Mouse (Mus musculus) skeletal muscle tissue, adult 2 months (tissue): ENCODE measurements around the gene Marcks.
A peak's percentile ranks its signal among the peaks of the same experiment; 100 is the strongest.
"Not testable (repeated sequence)": the region's sequence is repeated elsewhere in the genome, so short reads cannot be mapped to it uniquely, and the experiment has no call there.

Experiments used
- DNase-seq: peaks from one replicate; pipeline ENCODE4 v3.0.0-alpha.2; 2012; ENCODE audit warnings: low read depth, low spot score

The Marcks gene

DNA sequence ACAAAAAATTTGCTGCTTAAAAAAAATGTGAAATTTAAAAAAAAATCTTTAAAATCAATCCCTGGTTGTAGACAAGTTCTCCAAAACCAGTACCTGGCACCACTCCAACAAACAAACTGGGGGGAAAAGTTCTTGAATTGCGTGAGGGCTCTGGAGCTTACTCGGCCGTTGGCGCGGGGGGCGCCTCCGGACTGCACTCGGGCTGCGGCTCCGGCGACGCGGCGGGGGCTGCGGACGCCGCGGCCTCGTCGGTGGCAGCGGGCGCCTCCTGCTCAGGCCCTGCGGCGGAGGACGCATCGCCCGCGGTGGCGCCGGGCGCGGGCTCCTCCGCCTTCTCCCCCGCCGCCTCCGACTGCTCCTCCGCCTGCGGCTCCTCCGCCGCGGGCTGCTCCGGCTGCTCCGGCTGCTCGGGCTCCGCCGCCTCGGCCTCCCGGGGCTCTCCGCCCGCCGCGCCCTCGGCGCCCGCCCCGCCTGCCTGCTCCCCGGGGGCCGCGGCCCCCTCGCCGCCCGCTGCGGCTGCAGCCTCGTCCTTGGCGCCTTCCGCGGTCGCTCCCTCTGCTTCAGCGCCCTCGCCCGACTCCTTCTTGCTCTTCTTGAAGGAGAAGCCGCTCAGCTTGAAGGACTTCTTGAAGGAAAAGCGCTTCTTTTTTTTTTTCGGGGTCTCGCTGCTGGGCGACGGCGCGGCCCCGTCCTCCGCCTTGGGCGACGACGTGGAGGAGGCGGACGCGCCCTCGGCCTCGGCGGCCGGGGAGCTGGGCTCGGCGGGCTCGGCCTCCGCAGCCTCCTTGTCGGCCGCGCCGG lies 2.6 kb downstream of the Marcks start:
- peak; percentile 35 for DNase-seq

- no peak for DNase-seq
Measured at GRCm38 (mm10) chr10:37133876-37134708, 4.6 kb downstream of the Marcks start.

DNA sequence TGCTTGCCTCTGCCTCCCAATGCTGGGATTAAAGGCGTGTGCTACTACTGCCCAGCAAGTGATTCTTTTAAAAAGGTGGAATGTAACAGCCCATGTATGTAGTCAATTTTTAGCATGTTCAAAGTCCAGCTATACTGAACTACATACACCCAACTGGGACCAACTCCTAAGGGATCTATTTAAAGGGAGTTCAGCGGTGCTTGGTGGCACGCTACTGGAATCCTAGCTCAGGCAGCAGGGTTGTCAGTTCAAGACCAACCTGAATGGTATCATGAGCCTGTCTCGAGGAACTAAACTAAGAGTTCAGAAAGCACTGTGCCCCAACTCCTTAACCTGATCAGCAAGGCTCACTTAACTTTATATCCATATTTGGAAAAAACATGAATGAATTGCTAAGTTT lies 6.0 kb downstream of the Marcks start:
- DNase-seq = no peak

DNA sequence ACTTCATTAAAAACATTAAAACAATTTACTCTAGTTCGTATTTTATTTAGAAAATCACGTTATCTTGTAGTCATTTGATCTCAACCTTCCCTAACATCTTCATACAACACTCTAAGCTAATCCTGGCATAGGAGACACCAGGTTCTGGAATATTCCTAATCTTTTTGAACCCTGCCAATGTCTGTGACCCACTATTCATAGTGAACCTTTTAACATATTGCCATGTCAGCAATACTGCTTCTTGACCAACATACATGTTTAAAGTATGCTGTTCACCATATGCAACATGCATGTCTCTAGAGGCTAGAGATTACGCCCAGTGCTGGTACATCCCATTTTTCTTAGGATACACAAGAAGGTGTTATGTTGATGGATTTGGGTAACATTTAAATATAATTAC lies 9.1 kb downstream of the Marcks start:
- no peak for DNase-seq

- no peak for DNase-seq
Measured at GRCm38 (mm10) chr10:37115329-37115728, 23.4 kb downstream of the Marcks start.

DNA sequence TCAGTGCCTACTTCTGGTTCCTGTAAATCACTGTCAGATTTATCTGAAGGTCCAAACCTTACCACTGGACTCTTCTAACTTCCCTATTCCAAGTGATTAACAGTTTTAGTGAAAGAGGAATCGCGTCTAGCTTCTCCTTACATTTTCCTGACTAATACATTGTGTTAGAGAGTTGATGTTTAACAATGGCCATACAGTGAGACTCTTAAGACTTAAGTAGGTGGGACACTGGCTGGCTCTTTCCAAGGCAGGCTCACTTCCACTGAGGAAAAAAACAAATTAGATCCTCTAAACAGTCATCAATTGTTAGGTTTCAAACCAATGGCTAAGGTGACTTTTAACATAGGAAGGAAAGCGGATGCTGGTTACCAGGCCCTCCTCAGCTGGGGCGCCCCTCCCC lies 25.9 kb downstream of the Marcks start:
- no peak for DNase-seq

- DNase-seq = no peak
Measured at GRCm38 (mm10) chr10:37112362-37112761, 26.4 kb downstream of the Marcks start.

DNA sequence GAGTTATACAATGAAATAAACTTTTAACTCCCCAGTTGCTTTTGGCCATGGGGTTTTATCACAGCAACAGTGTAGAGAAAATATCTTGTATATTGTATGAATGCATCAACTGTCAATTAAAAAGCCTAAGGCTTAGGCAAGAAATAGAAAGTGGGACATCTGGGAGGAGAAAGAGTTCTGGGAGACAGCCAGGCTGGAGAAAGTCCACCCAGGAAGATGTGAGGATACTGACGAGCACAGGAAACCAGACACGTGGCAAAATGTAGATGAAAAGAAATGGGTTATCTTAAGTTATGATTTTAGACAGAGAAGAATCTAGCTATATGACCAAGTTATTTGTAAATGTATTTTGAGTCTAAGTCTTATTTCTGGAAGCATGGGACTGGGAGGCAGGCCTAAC lies 27.3 kb downstream of the Marcks start:
- DNase-seq = no peak

DNA sequence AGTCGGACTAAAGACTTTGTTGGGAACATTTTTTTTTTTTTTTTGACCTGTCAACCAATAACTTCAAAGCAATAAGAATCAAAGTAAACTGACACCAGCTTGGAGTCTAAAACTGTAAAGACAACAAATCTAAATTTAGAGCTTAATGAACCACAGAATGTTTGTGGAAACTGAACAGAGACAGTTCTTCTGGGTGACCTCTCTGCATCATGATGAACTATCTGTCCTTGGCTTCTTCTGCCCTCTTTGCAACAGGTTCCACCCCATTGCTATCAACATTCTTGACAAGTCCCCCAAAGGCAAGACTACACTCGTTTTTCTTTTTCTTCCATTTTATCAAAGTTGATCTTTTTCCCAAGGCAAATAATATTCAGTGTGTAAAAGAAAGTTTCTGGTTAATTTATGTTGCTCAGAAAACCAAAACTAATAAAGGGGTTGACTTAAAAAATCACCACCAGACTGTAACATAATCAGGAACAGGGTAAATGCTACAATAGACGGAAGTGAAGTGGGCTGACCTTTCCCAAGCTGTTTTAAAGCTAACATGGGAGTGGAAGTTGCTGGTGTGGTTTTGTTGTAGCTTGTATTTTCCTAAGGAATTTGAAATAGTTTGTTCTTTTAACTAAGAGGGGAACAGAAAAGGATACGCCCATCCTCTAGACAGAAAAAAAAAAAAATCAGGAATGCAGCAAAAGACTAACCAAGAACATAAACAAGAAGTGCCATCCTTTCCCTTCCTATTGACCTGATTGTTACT lies 31.7 kb downstream of the Marcks start:
- no peak for DNase-seq

- no peak for DNase-seq
Measured at GRCm38 (mm10) chr10:37106303-37106702, 32.4 kb downstream of the Marcks start.

GRCm38 (mm10) chr10:37102227-37103080 lies 36.3 kb downstream of the Marcks start:
- DNase-seq = no peak

- DNase-seq = no peak
Measured at GRCm38 (mm10) chr10:37101733-37102132, 37.0 kb downstream of the Marcks start.

DNA sequence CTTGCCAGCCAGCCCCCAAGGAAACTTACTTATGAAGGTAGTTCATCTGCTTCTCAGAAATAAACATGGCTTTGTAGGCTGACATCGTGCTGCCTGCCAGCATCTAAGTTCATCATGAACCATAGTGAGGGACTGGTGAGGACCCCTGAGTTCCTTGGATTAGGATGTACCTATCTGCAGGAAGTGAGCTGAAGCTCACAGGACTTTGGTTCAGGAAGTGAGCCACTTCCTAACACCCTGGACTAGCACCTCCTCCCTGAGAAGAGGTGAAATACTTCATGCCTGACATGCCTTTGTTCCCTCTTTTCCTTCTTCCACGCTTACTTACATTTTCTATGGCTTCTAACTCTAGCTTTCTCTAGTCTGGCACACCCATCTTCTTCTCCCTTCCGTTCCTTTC lies 42.2 kb downstream of the Marcks start:
- no peak for DNase-seq

DNA sequence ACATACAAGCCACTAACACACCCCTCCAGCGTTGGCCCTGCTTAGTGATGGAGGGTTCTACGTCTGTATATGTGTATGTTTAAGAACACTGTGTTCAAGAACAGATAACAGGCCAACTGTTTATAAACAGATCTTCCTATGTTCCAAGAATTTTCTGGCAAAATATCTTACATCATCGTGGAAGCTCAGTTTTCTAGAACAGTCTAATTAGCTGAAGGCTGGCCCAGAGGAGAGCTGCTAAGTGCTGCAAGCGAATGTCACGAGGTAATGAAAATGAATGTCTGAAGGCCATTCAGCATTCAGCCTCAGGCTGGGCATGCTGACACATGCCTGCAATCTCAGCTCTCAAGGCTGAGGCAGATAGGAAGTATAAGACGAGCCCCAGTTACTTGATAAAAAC lies 42.9 kb downstream of the Marcks start:
- no peak for DNase-seq

- no peak for DNase-seq
Measured at GRCm38 (mm10) chr10:37093306-37093705, 45.4 kb downstream of the Marcks start.

DNA sequence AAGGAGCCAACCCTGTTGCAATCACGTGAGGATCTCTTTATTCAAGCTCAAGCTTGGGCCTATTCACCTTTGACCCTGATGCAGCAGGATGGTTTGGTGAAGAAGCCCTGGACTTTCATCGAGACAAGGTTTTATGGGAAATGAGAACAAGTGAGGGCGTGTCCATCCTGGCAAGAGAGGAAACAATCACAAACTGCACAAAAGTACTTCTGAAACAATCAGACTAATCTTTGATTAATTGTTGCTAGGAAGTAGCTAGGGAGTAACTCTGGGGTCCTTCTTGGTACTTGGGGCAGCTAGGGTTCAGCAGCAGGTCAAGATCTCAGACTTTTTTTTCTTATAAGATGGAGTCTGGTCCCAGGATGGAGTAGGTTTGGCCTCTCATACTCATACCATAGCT lies 48.3 kb downstream of the Marcks start:
- DNase-seq = no peak

DNA sequence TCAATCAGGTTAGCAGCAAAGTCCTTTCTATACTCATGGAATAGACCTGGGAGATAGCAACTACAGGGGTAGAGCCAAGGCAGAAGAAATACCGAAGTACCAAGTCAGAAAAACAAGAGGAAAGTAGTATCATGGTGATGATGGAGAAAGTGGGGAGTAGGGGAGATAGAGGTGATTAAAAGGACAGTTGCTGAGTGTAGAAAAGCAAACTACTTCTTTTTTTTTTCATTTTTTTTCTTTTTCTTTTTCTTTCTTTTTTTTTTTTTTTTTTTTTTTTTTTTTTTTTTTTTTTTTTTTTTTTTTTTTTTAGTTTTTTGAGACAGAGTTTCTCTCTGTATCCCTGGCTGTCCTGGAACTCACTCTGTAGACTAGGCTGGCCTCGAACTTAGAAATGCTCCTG lies 54.6 kb downstream of the Marcks start:
- not testable (repeated sequence) for DNase-seq
